Mouse (Mus musculus) heart, embryonic 13.5 days (tissue): ENCODE data around the gene Mogs. TPM values are rescaled to one million over a fixed set of nuclear protein-coding genes. Genes with fewer than 3 reads are reported as not detected.

Experiments
- ATAC-seq: fragments of 200-750 bp; cut with Nextera tagmentation; 2 replicates; pipeline ENCODE4 v1.8.0; 2017; ENCODE audit warnings: moderate TSS enrichment; ENCODE audit not compliant: insufficient number of reproducible peaks, low FRiP score, low TSS enrichment; ENCODE audit errors: extremely low read depth
- H3K27ac ChIP-seq: fragments of 300-500 bp; sonication (generic); replicated peaks from 2 replicates; pipeline ENCODE4 v1.5.1; 2015; ENCODE audit warnings: moderate library complexity, mild to moderate bottlenecking, inconsistent platforms
- H3K27me3 ChIP-seq: fragments of 300-500 bp; sonication (generic); replicated peaks from 2 replicates; pipeline ENCODE4 v1.6.1; 2015; ENCODE audit warnings: mild to moderate bottlenecking, inconsistent platforms
- H3K36me3 ChIP-seq: fragments of 300-500 bp; sonication (generic); 2 replicates; pipeline ENCODE4 v1.6.1; 2015; ENCODE audit warnings: mild to moderate bottlenecking, inconsistent platforms
- H3K4me1 ChIP-seq: fragments of 300-500 bp; sonication (generic); 2 replicates; pipeline ENCODE4 v1.6.1; 2015; ENCODE audit warnings: inconsistent platforms
- H3K4me2 ChIP-seq: fragments of 300-500 bp; sonication (generic); 2 replicates; pipeline ENCODE4 v1.6.1; 2015; ENCODE audit warnings: inconsistent platforms, mild to moderate bottlenecking, moderate library complexity
- H3K4me3 ChIP-seq: fragments of 300-500 bp; sonication (generic); 2 replicates; pipeline ENCODE4 v1.5.1; 2015; ENCODE audit warnings: moderate library complexity, mild to moderate bottlenecking, inconsistent platforms
- H3K9ac ChIP-seq: fragments of 300-500 bp; sonication (generic); 2 replicates; pipeline ENCODE4 v1.6.1; 2015; ENCODE audit warnings: inconsistent platforms, mild to moderate bottlenecking, moderate library complexity
- H3K9me3 ChIP-seq: fragments of 300-500 bp; sonication (generic); 2 replicates; pipeline ENCODE4 v1.6.1; 2016; ENCODE audit warnings: inconsistent platforms
- WGBS: fragments of 180-500 bp; shearing (Covaris S2); methylation state at CpG from one replicate; pipeline ENCODE4 v1.1.7; 2015; ENCODE audit warnings: mixed read lengths; 5-methylcytosine and 5-hydroxymethylcytosine counted together
- polyA plus RNA-seq: library from polyadenylated mRNA; unstranded; fragments of >200 nt; fragmentation: Nextera tagmentation; extraction: Ambion mirVana; gene quantifications from 2 replicates; pipeline ENCODE4 v1.2.1, GENCODE M21; 2015

Gene Mogs
- polyA plus RNA-seq, 1 experiment from 2014 or later = 18.5 TPM

- Histone ChIP-seq H3K4me2 (peak overlapping the region; percentile 88), H3K9ac (peak overlapping the region; percentile 91), H3K27me3 (peaks cover 5% of the 10 kb centered on the region; the same call in 1 of the 2 replicates), H3K4me1 (peaks cover 56% of the 10 kb centered on the region), H3K36me3 (no peaks in the 10 kb centered on the region), H3K27ac (peak overlapping the region; percentile 99), H3K4me3 (peak overlapping the region; percentile 64), H3K9me3 (no peaks in the 10 kb centered on the region)
- 3% methylated on average over 11 of the region's 11 CpGs for WGBS
- peak; percentile 27; the same call in 1 of the 2 replicates for ATAC-seq
Observed at GRCm38 (mm10) chr6:83138056-83138455, 22.8 kb downstream of the Mogs start.

- H3K27me3 ChIP-seq = peaks cover 1% of the 10 kb centered on the region; the same call in 1 of the 2 replicates
- H3K4me1 ChIP-seq = peaks cover 53% of the 10 kb centered on the region
- H3K36me3 ChIP-seq = no peaks in the 10 kb centered on the region
- no peak overlapping the region for H3K9ac ChIP-seq
- no peak for ATAC-seq
- no peaks in the 10 kb centered on the region for H3K9me3 ChIP-seq
- H3K4me3 ChIP-seq = no peak overlapping the region
- H3K27ac ChIP-seq = no peak overlapping the region
- H3K4me2 ChIP-seq = no peak overlapping the region
- 91% methylated on average over 8 of the region's 8 CpGs for WGBS
Observed at GRCm38 (mm10) chr6:83140044-83140443, 24.7 kb downstream of the Mogs start.

GRCm38 (mm10) chr6:83141636-83142035 lies 26.3 kb downstream of the Mogs start:
- Histone ChIP-seq H3K4me1 (peaks cover 37% of the 10 kb centered on the region), H3K27me3 (no peaks in the 10 kb centered on the region), H3K36me3 (peaks cover 6% of the 10 kb centered on the region), H3K9me3 (no peaks in the 10 kb centered on the region), H3K4me3 (peak overlapping the region; percentile 54), H3K4me2 (peak overlapping the region; percentile 79), H3K9ac (peak overlapping the region; percentile 82), H3K27ac (peak overlapping the region; percentile 68)
- WGBS = 38% methylated on average over 4 of the region's 4 CpGs
- no peak for ATAC-seq

GRCm38 (mm10) chr6:83142211-83142731 lies 27.0 kb downstream of the Mogs start:
- peaks cover 13% of the 10 kb centered on the region for H3K36me3 ChIP-seq
- WGBS = 3% methylated on average over 41 of the region's 41 CpGs
- H3K4me1 ChIP-seq = peaks cover 36% of the 10 kb centered on the region
- no peaks in the 10 kb centered on the region for H3K9me3 ChIP-seq
- peak overlapping the region; percentile 79 for H3K4me2 ChIP-seq
- H3K27ac ChIP-seq = peak overlapping the region; percentile 68
- peak overlapping the region; percentile 82 for H3K9ac ChIP-seq
- peak overlapping the region; percentile 54 for H3K4me3 ChIP-seq
- ATAC-seq = no peak
- no peaks in the 10 kb centered on the region for H3K27me3 ChIP-seq

GRCm38 (mm10) chr6:83142886-83143285 lies 27.6 kb downstream of the Mogs start:
- ATAC-seq = no peak
- H3K9me3 ChIP-seq = no peaks in the 10 kb centered on the region
- peak overlapping the region; percentile 17; the same call in 1 of the 2 replicates for H3K27ac ChIP-seq
- peaks cover 34% of the 10 kb centered on the region for H3K4me1 ChIP-seq
- no peaks in the 10 kb centered on the region for H3K27me3 ChIP-seq
- peak overlapping the region; percentile 54 for H3K4me3 ChIP-seq
- peak overlapping the region; percentile 79 for H3K4me2 ChIP-seq
- 44% methylated on average over 11 of the region's 11 CpGs for WGBS
- H3K9ac ChIP-seq = peak overlapping the region; percentile 82
- H3K36me3 ChIP-seq = peaks cover 19% of the 10 kb centered on the region

GRCm38 (mm10) chr6:83145209-83145608 lies 29.9 kb downstream of the Mogs start:
- Histone ChIP-seq H3K36me3 (peaks cover 42% of the 10 kb centered on the region), H3K9me3 (no peaks in the 10 kb centered on the region)
- WGBS = 53% methylated on average over 2 of the region's 2 CpGs

GRCm38 (mm10) chr6:83145805-83146204 lies 30.5 kb downstream of the Mogs start:
- H3K4me1 ChIP-seq = peaks cover 19% of the 10 kb centered on the region
- ATAC-seq = no peak
- no peaks in the 10 kb centered on the region for H3K27me3 ChIP-seq
- no peak overlapping the region for H3K4me3 ChIP-seq
- H3K27ac ChIP-seq = peak overlapping the region; percentile 42; the same call in 1 of the 2 replicates
- 53% methylated on average over 9 of the region's 9 CpGs for WGBS
- H3K36me3 ChIP-seq = peaks cover 48% of the 10 kb centered on the region
- H3K4me2 ChIP-seq = peak overlapping the region; percentile 4; the same call in 1 of the 2 replicates
- no peaks in the 10 kb centered on the region for H3K9me3 ChIP-seq
- H3K9ac ChIP-seq = peak overlapping the region; percentile 52

More at GRCm38 (mm10) chr6:83145209-83145608, 29.9 kb downstream of the Mogs start:
- ATAC-seq = no peak
- peaks cover 19% of the 10 kb centered on the region for H3K4me1 ChIP-seq
- no peak overlapping the region for H3K4me2 ChIP-seq
- H3K4me3 ChIP-seq = no peak overlapping the region
- no peaks in the 10 kb centered on the region for H3K27me3 ChIP-seq
- H3K27ac ChIP-seq = 0 out of 2 replicates have a peak overlapping the region, but pooled peaks have one; percentile 42
- no peak overlapping the region for H3K9ac ChIP-seq

GRCm38 (mm10) chr6:83147280-83147679 lies 32.0 kb downstream of the Mogs start:
- peaks cover 60% of the 10 kb centered on the region for H3K36me3 ChIP-seq
- peaks cover 19% of the 10 kb centered on the region for H3K4me1 ChIP-seq
- H3K4me3 ChIP-seq = no peak overlapping the region
- no peaks in the 10 kb centered on the region for H3K9me3 ChIP-seq
- no peaks in the 10 kb centered on the region for H3K27me3 ChIP-seq
- no peak for ATAC-seq
- H3K4me2 ChIP-seq = no peak overlapping the region
- 67% methylated on average over 7 of the region's 7 CpGs for WGBS
- no peak overlapping the region for H3K27ac ChIP-seq
- no peak overlapping the region for H3K9ac ChIP-seq

GRCm38 (mm10) chr6:83151721-83152120 lies 36.4 kb downstream of the Mogs start:
- Histone ChIP-seq H3K27ac (no peak overlapping the region), H3K4me3 (no peak overlapping the region), H3K9ac (peak overlapping the region; percentile 2; the same call in 1 of the 2 replicates), H3K36me3 (peaks cover 63% of the 10 kb centered on the region), H3K4me1 (peaks cover 22% of the 10 kb centered on the region), H3K4me2 (no peak overlapping the region), H3K27me3 (peaks cover 14% of the 10 kb centered on the region), H3K9me3 (no peaks in the 10 kb centered on the region)
- no peak for ATAC-seq
- WGBS = 25% methylated on average over 8 of the region's 8 CpGs

- 83% methylated on average over 12 of the region's 12 CpGs for WGBS
- Histone ChIP-seq H3K27ac (no peak overlapping the region), H3K36me3 (peaks cover 50% of the 10 kb centered on the region), H3K4me3 (no peak overlapping the region), H3K9ac (no peak overlapping the region), H3K9me3 (no peaks in the 10 kb centered on the region), H3K4me2 (no peak overlapping the region), H3K27me3 (peaks cover 18% of the 10 kb centered on the region), H3K4me1 (peaks cover 22% of the 10 kb centered on the region)
- no peak for ATAC-seq
Observed at GRCm38 (mm10) chr6:83153038-83153437, 37.7 kb downstream of the Mogs start.

- 62% methylated on average over 5 of the region's 5 CpGs for WGBS
Observed at GRCm38 (mm10) chr6:83153485-83153884, 38.2 kb downstream of the Mogs start.

More at GRCm38 (mm10) chr6:83153485-83153884, 38.2 kb downstream of the Mogs start:
- Histone ChIP-seq H3K27me3 (peaks cover 18% of the 10 kb centered on the region), H3K4me2 (no peak overlapping the region), H3K9ac (no peak overlapping the region), H3K4me3 (no peak overlapping the region), H3K27ac (no peak overlapping the region), H3K4me1 (peaks cover 22% of the 10 kb centered on the region), H3K9me3 (no peaks in the 10 kb centered on the region), H3K36me3 (peaks cover 45% of the 10 kb centered on the region)
- no peak for ATAC-seq
